Mouse (Mus musculus): ENCODE results near the gene Palm3.

DNA sequence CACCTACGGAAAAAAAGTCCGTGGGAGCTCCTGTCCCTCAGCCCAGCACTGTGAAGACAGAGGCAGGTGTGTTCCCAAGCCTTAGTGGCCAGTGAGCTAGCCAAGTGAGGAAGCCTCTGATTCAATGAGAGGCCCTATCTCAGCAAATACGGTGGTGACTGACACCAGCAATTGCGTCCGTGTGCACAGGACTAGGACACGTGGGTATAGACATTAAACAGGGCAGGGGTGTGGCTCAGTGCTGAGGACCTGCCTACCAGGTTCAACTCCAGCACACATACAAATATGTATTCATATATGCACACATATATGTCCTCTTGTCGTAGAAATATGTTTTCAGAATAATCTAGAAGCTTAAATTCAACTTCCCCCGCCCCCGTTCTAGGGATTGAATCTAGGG is 1.5 kb upstream of the Palm3 start:
- TF ChIP-seq POLR2A (IDR thresholded peaks at IDR 0.05; ENCODE audit: control insufficient read depth, extremely low read depth, insufficient read depth, low read length, poor library complexity), result no peak
- TF ChIP-seq CTCF (IDR thresholded peaks at IDR 0.05; ENCODE audit: borderline replicate concordance, control insufficient read depth, extremely low read depth, insufficient read depth, low read length, poor library complexity), result no peak

Measured in thymus, adult 2 months (tissue).